Mouse (Mus musculus): ENCODE results near the gene Carmil3. TPM values are rescaled to one million over a fixed set of nuclear protein-coding genes. Genes with fewer than 3 reads are reported as not detected.
A peak's percentile ranks its signal among the peaks of the same experiment; 100 is the strongest.

Gene Carmil3
- polyA plus RNA-seq, 1 experiment from 2014 or later, result 19.6 TPM

DNA sequence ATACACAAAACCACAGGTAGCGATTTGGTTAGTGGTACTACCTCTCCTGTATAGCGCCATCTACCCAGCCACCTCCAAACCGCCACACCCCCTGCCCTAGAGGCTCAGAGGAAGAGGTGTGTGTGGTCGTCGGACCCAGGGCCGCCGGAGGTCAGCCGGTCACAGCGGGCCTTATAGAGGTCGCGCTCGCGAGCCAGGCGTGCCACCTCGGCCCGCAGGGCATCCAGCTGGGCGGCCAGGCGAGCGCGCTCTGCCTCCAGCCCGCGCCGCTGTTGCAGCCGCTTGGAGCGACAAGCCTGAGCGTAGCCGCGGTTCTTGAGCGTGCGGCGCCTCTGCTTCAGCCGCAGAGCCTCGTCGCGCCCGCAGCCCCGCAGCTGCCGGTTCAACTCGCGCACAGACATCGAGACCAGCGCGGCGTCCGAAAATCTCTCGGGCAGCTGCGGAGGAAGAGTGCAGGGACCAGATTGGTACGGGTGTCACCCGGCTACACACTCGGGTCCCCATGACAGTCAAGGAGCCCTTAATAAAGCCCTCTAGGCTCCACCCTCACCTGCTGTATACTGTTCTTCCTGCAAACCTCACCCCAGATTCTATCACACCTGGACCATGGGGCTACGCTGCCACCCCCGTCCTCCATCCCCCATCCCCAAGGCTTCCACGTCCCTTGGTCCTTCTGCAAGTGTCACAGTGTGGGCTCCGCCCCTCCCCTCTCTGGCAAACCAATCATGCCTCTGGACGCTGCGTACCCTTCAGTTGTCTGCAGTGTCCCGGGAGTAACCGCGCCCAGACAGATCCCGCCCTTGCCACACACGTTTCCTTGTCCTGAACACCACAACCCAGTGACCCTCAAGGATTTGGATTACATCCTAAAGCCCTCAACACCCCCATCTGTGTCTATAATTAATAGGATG lies 30.3 kb downstream of the Carmil3 start:
- H3K36me3 ChIP-seq, result no peaks in the 10 kb centered on the region
- H3K27ac ChIP-seq (replicated peaks), result peak overlapping the region; percentile 80
- WGBS, result 1% methylated on average over 61 of the region's 61 CpGs
- peak overlapping the region; percentile 51 for H3K4me3 ChIP-seq
- H3K9me3 ChIP-seq, result no peaks in the 10 kb centered on the region
- H3K4me1 ChIP-seq (replicated peaks), result peaks cover 29% of the 10 kb centered on the region
- peak overlapping the region; percentile 87 for H3K4me2 ChIP-seq
- peak; percentile 81 for ATAC-seq (ENCODE audit: low read depth)
- peak overlapping the region; percentile 76 for H3K9ac ChIP-seq
- peaks cover 31% of the 10 kb centered on the region for H3K27me3 ChIP-seq

DNA sequence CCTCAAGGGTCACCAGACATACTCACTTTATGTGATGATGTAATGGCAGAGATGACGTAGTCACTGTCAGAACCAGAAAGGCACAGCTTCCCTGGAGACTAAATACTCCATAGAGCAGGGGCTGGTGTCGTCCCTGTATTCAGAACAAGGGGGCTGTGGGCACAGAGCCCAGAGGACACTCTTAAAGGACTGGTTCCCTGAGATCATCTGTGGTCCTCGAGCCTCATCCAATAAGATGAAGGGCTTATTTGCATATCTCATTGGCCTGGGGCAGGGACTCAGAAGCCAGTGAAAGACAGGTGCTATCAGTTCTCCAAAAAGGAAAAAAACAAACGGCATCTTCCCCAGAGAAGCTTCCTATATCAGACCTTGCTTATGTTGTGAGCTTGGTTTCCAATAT lies 33.6 kb downstream of the Carmil3 start:
- no peaks in the 10 kb centered on the region for H3K36me3 ChIP-seq
- 46% methylated on average over 4 of the region's 4 CpGs for WGBS
- no peaks in the 10 kb centered on the region for H3K9me3 ChIP-seq
- no peak overlapping the region for H3K4me2 ChIP-seq
- H3K4me1 ChIP-seq (replicated peaks), result peaks cover 14% of the 10 kb centered on the region
- ATAC-seq (ENCODE audit: low read depth), result no peak
- H3K27ac ChIP-seq (replicated peaks), result no peak overlapping the region
- peaks cover 32% of the 10 kb centered on the region for H3K27me3 ChIP-seq
- no peak overlapping the region for H3K4me3 ChIP-seq
- no peak overlapping the region for H3K9ac ChIP-seq

DNA sequence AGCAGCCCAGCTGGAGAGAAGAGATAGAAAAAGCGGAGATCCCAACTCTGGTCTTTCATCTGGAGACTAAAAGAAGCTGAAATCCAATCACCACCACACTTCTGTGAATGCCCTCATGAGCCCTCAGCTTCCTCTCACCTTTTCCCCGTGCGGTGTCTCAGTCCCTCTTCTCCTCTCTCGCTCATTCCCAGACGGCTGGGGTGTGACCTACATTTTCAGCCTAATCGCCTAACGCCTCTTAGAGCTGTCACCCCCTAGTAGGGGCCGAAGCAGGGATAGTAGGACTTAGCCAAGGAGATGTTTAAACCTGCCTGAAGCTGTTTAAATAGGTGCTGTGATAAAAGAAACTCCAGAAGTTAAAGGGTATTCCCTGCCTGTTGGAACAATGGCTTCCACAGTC lies 34.3 kb downstream of the Carmil3 start, which contains the start of gene Nrl:
Gene Nrl, minus strand, starts transcription at position 197 of the 400 bp plus-strand sequence.
- peaks cover 7% of the 10 kb centered on the region for H3K4me1 ChIP-seq (replicated peaks)
- 52% methylated on average over 8 of the region's 8 CpGs for WGBS
- H3K4me2 ChIP-seq, result no peak within 1 kb of the TSS
- H3K9me3 ChIP-seq, result no peaks in the 10 kb centered on the region
- ATAC-seq (ENCODE audit: low read depth), result no peak
- no peak within 1 kb of the TSS for H3K9ac ChIP-seq
- no peak within 1 kb of the TSS for H3K4me3 ChIP-seq
- H3K27ac ChIP-seq (replicated peaks), result no peak within 1 kb of the TSS
- H3K36me3 ChIP-seq, result no peaks in the 10 kb centered on the region
- peaks cover 31% of the 10 kb centered on the region for H3K27me3 ChIP-seq

DNA sequence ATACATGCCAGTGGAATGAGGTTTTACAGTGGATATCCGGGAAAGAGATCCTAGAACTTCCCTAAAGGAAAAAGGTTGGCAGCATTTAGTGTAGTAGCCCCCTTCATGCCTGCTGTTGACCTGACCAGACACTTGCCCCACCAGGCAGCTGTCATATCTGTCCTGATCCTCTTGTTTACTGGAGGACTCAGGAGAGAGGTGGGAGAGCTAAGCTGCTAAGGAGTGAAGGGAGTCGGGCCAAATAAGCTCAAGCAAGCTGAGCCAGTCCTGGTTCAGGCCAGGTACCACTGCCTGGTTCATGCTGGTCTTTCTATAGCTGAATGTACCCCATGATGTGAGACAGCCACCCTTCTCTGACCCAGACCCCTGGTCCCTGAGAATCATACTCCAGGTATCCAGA lies 36.2 kb downstream of the Carmil3 start:
- no peak overlapping the region for H3K27ac ChIP-seq (replicated peaks)
- no peak overlapping the region for H3K4me2 ChIP-seq
- no peak overlapping the region for H3K4me3 ChIP-seq
- H3K36me3 ChIP-seq, result no peaks in the 10 kb centered on the region
- H3K27me3 ChIP-seq, result peaks cover 35% of the 10 kb centered on the region
- ATAC-seq (ENCODE audit: low read depth), result no peak
- H3K9me3 ChIP-seq, result no peaks in the 10 kb centered on the region
- 82% methylated on average over 2 of the region's 2 CpGs for WGBS
- H3K9ac ChIP-seq, result no peak overlapping the region
- no peaks in the 10 kb centered on the region; the same call in 1 of the 2 replicates for H3K4me1 ChIP-seq (replicated peaks)

DNA sequence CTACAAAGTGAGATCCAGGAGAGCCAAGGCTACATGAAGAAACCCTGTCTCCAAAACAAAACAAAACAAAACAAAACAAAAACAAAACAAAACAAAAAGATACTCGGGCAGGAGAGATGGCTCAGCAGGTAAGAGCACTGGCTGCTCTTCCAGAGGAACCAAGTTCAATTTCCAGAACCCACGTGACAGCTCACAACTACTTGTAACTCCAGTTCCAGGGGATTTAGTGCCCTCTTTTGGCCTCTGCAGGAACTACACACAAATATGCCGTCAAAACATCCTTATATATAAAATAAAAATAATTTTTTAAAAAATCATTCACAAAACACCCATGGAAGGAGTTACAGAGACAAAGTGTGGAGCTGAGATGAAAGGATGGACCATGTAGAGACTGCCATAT lies 37.5 kb downstream of the Carmil3 start:
- no peak overlapping the region for H3K27ac ChIP-seq (replicated peaks)
- H3K27me3 ChIP-seq, result peaks cover 23% of the 10 kb centered on the region; the same call in 1 of the 2 replicates
- no peak overlapping the region for H3K4me2 ChIP-seq
- no peaks in the 10 kb centered on the region for H3K9me3 ChIP-seq
- ATAC-seq (ENCODE audit: low read depth), result no peak
- H3K36me3 ChIP-seq, result no peaks in the 10 kb centered on the region
- 17% methylated on average over 3 of the region's 3 CpGs for WGBS
- no peak overlapping the region for H3K4me3 ChIP-seq
- H3K9ac ChIP-seq, result no peak overlapping the region
- H3K4me1 ChIP-seq (replicated peaks), result no peaks in the 10 kb centered on the region

DNA sequence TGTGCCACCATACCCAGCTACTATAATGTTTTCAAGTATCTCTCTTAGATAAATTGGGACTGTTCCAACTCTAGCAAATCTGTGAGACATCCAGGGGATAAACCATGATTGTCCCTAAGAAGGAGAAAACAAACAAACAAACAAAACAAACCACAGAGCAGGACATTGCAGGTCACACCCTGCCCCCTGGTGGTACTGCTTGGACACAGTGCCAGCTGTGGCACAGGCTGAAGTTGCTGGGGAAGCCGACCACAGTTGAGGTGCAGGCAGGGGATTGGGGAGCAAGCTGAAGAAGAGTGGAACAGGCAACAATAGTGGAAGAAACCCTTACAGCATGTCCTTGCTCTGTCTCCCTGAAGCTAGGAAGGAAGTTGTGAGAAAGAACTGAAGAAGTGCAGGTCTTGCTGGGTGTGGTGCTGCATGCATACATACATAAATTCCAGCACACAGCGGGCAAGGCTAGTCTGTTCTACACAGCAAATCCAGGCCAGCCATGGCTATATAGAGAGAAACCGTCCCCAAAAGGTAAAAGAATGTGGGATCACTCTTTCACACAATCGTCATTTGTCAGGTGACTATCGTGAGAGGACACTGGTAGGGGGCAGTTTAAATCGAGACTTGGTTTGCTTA lies 45.8 kb downstream of the Carmil3 start:
- no peak for ATAC-seq (ENCODE audit: low read depth)
- H3K4me2 ChIP-seq, result no peak overlapping the region
- H3K4me1 ChIP-seq (replicated peaks), result peaks cover 21% of the 10 kb centered on the region
- no peak overlapping the region for H3K4me3 ChIP-seq
- no peaks in the 10 kb centered on the region for H3K36me3 ChIP-seq
- no peak overlapping the region for H3K27ac ChIP-seq (replicated peaks)
- 53% methylated on average over 6 of the region's 6 CpGs for WGBS
- H3K9me3 ChIP-seq, result no peaks in the 10 kb centered on the region
- no peaks in the 10 kb centered on the region for H3K27me3 ChIP-seq
- H3K9ac ChIP-seq, result no peak overlapping the region

DNA sequence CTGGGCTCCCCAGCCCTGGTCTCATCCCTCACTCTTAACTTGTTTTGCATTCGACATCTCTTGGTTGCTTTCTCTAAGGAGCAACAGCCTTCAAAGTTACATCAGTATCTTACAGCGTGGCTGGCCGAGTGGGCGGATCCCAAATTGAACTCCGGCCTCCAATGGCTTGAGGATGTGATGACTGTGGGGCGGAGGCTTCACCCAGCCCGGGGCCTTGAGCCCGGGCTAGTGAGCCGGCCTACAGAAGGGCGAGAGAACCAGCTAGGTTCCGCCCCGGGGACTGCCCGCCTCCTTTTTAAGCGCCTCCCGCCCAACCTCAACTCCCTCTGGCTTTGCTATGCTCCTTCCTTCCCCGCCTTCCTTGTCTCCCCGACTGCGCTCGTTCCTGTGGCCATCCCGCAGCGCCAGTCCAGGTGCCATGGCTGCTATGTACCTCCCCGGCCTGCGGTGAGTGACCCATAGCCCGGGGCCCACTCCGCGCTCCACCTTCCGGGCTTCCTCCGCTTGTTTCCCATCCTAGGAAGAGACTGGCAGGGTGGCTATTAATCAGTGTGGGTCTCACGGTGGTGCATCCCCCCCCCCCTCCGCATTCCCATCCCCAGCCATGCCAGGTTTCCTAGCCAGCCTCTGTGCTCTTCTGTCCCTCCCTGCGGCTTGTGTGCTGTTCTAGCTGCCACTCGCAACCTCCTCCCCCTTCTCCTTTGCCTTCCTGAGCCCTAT lies 49.8 kb downstream of the Carmil3 start, which contains the start of gene Pck2:
Gene Pck2, plus strand, starts transcription at position 200 of the 720 bp plus-strand sequence.
- Histone ChIP-seq H3K9me3 (no peaks in the 10 kb centered on the region), H3K36me3 (peaks cover 18% of the 10 kb centered on the region), H3K4me2 (peak within 1 kb of the TSS; percentile 84), H3K4me3 (peak within 1 kb of the TSS; percentile 55), H3K27me3 (no peaks in the 10 kb centered on the region), H3K4me1 (replicated peaks) (peaks cover 41% of the 10 kb centered on the region), H3K9ac (peak within 1 kb of the TSS; percentile 86), H3K27ac (replicated peaks) (peak within 1 kb of the TSS; percentile 94)
- peak; percentile 91 for ATAC-seq (ENCODE audit: low read depth)
- under 1% methylated on average over 32 of the region's 32 CpGs for whole genome bisulfite sequencing

DNA sequence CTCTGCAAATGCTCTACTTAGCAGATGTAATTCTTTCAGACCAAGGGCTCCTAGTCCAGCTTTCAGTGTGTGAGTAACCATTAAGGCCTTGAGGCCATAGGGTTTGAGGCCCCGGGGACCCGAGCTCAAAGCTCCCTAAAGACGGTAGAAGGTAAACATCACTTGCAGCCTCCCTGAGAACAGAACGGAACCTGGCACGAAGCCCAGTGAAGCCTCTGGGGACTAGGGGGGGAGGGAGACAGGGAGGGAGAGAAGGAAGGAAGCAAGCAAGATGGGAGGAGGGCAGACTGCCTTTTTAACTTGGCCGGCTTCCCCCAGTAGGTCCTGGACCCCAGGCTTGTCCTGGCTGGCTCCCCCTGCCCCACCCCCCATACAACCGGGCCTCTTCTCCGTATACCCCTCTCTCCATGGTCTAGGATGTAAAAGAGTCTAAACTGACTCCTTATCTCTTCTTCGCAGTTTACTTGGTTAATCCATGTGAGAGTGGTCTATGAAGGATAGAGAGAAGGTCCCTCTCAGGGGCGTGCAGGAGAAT lies 50.4 kb downstream of the Carmil3 start:
- whole genome bisulfite sequencing, result 9% methylated on average over 10 of the region's 10 CpGs
- peak; percentile 65 for ATAC-seq (ENCODE audit: low read depth)

DNA sequence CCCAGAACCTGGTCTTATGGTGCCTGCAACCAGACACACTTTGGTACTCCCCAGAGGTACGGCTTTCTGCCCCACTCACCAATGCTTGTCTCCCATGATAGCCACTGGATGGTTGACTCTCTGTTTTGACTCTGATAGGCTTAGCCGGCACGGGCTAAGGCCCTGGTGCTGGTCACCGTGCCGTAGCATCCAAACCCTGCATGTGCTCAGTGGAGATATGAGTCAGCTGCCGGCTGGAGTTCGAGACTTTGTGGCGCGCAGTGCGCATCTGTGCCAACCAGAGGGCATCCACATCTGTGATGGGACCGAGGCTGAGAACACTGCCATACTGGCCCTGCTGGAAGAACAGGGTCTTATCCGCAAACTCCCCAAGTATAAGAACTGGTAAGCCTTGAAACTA lies 51.8 kb downstream of the Carmil3 start:
- no peak overlapping the region for H3K27ac ChIP-seq (replicated peaks)
- H3K27me3 ChIP-seq, result no peaks in the 10 kb centered on the region
- no peak overlapping the region for H3K4me2 ChIP-seq
- 95% methylated on average over 12 of the region's 12 CpGs for WGBS
- H3K9me3 ChIP-seq, result no peaks in the 10 kb centered on the region
- H3K9ac ChIP-seq, result no peak overlapping the region
- H3K36me3 ChIP-seq, result peaks cover 30% of the 10 kb centered on the region
- peaks cover 41% of the 10 kb centered on the region for H3K4me1 ChIP-seq (replicated peaks)
- no peak overlapping the region for H3K4me3 ChIP-seq
- no peak for ATAC-seq (ENCODE audit: low read depth)

More for the DNA sequence above, 50.4 kb downstream of the Carmil3 start:
- Histone ChIP-seq H3K27ac (replicated peaks) (peak overlapping the region; percentile 94), H3K27me3 (no peaks in the 10 kb centered on the region), H3K4me1 (replicated peaks) (peaks cover 41% of the 10 kb centered on the region), H3K36me3 (peaks cover 25% of the 10 kb centered on the region), H3K9ac (peak overlapping the region; percentile 86), H3K4me2 (peak overlapping the region; percentile 84), H3K4me3 (peak overlapping the region; percentile 55), H3K9me3 (no peaks in the 10 kb centered on the region)

DNA sequence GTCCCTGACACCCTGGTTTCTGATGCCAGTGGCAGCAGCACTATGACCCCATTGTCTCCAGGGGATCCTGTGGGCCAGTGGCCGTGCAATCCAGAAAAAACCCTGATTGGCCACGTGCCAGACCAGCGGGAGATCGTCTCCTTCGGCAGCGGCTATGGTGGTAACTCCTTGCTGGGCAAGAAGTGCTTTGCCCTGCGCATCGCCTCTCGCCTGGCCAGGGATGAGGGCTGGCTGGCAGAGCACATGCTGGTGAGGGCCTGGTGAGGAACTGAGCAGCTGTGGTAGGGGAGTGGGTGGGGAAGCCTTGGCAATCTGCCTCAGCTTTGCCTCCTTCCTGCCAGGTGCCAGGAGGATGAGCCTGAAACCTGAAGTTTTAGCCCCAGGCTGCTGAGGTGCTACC lies 53.9 kb downstream of the Carmil3 start:
- peaks cover 39% of the 10 kb centered on the region for H3K4me1 ChIP-seq (replicated peaks)
- no peak overlapping the region for H3K9ac ChIP-seq
- H3K4me2 ChIP-seq, result no peak overlapping the region
- 65% methylated on average over 9 of the region's 9 CpGs for WGBS
- H3K9me3 ChIP-seq, result no peaks in the 10 kb centered on the region
- no peak overlapping the region for H3K4me3 ChIP-seq
- H3K27ac ChIP-seq (replicated peaks), result no peak overlapping the region
- no peaks in the 10 kb centered on the region for H3K27me3 ChIP-seq
- ATAC-seq (ENCODE audit: low read depth), result no peak
- peaks cover 50% of the 10 kb centered on the region for H3K36me3 ChIP-seq

DNA sequence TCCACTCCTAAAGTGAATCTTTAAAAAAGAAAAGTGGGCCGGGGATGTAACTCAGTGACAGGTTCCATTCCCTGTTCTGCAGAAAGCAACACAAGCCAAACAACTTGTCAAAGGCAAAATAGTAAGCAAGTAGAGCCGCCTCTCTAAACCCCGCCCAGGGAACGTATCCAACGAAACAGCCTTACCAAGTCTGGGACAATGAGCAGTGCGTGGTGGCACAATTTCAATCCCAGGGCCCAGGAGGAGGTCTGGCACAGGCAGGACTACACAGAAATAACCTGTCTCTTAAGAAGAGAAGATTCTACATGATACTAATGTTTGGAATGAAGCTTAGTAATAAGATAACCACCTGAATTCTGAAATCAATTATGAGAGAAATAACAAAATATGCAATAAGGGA lies 59.7 kb downstream of the Carmil3 start:
- Histone ChIP-seq H3K27ac (replicated peaks) (no peak overlapping the region), H3K27me3 (no peaks in the 10 kb centered on the region), H3K4me1 (replicated peaks) (no peaks in the 10 kb centered on the region), H3K36me3 (peaks cover 35% of the 10 kb centered on the region), H3K4me3 (no peak overlapping the region), H3K9me3 (no peaks in the 10 kb centered on the region), H3K9ac (no peak overlapping the region), H3K4me2 (no peak overlapping the region)
- 83% methylated on average over 6 of the region's 6 CpGs for WGBS
- ATAC-seq (ENCODE audit: low read depth), result no peak
